Mouse (Mus musculus) large intestine, adult 2 months (tissue): Measurements from ENCODE around the gene Ubap1. TPM values are rescaled to one million over a fixed set of nuclear protein-coding genes. Genes with fewer than 3 reads are reported as not detected.
A peak's percentile ranks its signal among the peaks of the same experiment; 100 is the strongest.

Source experiments
- DNase-seq: peaks from one replicate; pipeline ENCODE4 v3.0.0-alpha.2; 2012; ENCODE audit warnings: low read depth, low spot score
- WGBS: fragments of 180-500 bp; shearing (Covaris S2); methylation state at CpG from one replicate; pipeline ENCODE4 v1.1.7; 2018; 5-methylcytosine and 5-hydroxymethylcytosine counted together
- polyA plus RNA-seq: library from polyadenylated mRNA; depleted of rRNA; stranded (reverse); fragments of >200 nt; gene quantifications from 2 replicates; pipeline ENCODE4 v1.2.3, GENCODE M21; 2012; rRNA removed

Ubap1 gene
- 28.7 and 35.9 TPM in 2 replicates for polyA plus RNA-seq

GRCm38 (mm10) chr4:41348584-41349198, at the start of gene Ubap1:
Gene Ubap1 (plus strand): TSS chr4:41348996.
- under 1% methylated on average over 31 of the region's 31 CpGs for WGBS
- DNase-seq, result peak; percentile 94

DNA sequence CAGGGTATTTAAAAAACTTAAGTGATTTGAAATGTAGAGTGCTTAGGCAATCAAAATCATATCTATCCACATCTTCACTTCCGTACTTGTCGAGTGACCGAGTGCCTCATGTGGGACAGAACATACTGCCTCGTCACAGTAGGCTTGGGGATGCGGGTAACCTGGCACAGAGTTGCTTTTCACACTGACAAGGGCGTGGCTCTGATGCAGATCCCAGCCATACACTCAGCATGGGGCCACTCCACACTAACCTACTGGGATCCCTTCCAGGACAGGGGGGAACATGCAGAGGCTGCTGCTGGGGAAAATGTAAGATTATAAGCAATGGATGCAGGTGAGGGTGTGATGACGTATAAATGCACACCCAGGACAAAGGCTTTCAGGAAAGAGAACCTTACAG, 45.1 kb upstream of the Ubap1 start:
- 85% methylated on average over 7 of the region's 7 CpGs for WGBS
- no peak for DNase-seq

GRCm38 (mm10) chr4:41304302-41304701, 44.5 kb upstream of the Ubap1 start:
- 40% methylated on average over 3 of the region's 3 CpGs for WGBS
- DNase-seq, result no peak

DNA sequence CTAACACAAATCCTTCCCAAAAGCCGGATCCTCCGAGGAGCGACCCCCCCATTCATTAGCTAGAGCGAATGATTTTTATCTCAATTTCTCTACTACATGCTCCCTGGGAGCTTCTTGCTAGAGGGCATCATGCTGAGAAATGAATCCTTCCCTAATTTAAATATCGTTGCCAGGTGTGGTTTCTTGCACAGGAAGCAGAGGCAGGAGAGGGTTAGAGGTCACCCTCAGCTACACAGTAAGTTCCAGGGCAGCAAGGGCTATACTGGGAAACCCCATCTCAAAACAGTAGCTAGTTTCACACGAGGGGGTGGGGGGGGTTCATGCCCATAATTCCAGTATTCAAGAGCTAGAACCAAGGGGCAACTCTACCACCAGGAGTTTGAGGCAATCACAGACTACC, 41.4 kb upstream of the Ubap1 start:
- DNase-seq, result no peak
- 80% methylated on average over 6 of the region's 6 CpGs for WGBS

DNA sequence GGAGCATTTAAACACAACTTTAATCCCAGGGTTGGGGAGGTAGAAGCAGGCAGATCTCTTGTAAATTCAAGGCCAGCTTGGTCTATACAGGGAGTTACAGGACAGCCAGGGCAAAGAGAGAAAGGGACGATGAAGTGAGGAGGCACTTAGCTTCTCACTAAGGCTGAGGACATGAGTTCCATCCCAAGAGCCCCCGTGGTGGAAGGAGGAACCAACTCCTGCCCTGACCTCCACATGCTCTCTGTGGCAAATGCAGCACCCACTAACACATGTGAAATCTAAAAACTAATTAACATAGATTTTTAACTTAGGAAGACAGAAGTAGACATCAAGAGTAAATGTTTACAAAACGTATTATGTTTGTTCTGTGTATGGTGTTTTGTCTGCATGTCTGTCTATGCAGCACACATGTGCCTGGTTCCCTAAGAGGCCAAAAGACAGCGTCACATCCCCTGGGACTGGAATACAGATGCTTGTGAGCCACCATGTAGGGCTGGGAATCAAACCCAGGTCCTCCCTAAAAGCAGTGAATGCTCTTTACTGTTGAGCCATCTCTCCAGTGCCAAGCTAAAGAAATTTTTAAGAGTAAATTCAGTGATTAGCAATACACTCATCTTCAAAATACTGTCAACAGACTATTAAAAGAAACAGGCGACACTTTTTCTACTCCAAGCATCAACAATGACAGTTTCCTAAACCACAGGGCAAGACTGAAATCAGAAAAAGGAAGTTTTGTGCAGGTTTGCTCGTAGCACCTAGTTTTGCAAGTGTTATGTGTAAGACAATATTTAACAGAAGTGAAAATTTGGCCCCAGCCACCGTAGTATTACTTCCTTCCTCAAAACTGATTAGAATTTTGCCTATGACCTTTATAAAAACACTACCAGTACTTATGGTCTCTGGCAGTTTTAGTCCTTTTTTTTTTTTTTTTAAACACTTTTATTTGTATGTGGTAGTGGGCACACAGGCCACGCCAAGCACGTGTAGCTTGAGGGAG, 37.9 kb upstream of the Ubap1 start:
- WGBS, result 81% methylated on average over 9 of the region's 9 CpGs

GRCm38 (mm10) chr4:41313722-41314121, 35.1 kb upstream of the Ubap1 start:
- DNase-seq, result no peak
- 10% methylated on average over 14 of the region's 14 CpGs for WGBS

More for the DNA sequence above, 37.9 kb upstream of the Ubap1 start:
- no peak for DNase-seq

DNA sequence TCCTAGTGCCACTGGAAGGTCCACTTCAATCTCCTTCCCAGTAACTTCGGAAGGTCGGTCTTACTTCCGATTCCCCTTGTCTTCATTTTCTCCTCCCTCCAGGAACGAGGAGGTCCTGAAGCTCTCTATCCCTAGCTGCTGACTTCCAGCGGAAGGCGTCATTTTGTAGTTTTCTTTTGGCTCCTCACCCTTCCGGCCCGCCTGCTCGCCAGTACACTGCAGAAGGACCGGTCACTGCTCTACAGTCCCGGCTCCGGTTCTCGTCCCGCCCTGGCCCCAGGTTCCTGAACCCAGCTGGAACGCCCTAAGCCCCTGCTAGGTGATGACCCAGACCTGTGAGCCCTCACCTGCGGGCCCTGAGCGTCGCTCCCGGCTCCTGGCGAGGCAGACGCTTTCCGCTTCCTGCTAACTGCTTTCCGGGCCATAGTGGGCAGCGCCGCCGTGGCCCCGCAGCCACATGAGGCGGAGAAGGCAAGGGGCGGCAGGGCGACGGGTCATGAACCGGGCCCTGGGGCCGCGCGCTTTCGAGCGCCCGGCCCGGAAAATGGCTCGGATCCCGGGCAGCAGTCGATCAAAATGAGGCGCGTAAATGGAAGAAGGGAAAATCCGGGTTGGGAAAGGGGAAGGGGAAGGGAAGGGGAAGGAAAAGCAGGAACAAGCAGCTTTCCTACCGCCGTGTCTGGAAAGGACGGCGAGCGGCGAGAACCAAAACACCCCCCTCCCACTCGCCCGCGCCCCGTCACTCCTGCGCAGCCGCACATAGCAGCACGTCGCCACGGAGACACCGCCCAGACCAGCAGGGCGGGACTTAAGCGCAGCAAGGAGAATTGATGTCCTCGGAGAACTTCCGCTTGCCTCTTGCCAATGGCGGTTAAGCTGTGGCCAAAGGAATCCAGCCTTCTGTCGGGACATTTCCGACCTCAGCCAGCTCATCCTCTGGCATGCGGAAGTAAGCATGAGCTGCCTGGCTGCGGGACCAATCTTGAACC, 34.4 kb upstream of the Ubap1 start, which contains the start of gene Dcaf12:
Dcaf12 (minus strand) TSS at position 749 of the 989 bp plus-strand sequence.
- peak; percentile 86 for DNase-seq
- under 1% methylated on average over 70 of the region's 70 CpGs for WGBS

- DNase-seq, result peak; percentile 16
- WGBS, result 22% methylated on average over 8 of the region's 8 CpGs
Measured at GRCm38 (mm10) chr4:41315173-41315572, 33.6 kb upstream of the Ubap1 start.

DNA sequence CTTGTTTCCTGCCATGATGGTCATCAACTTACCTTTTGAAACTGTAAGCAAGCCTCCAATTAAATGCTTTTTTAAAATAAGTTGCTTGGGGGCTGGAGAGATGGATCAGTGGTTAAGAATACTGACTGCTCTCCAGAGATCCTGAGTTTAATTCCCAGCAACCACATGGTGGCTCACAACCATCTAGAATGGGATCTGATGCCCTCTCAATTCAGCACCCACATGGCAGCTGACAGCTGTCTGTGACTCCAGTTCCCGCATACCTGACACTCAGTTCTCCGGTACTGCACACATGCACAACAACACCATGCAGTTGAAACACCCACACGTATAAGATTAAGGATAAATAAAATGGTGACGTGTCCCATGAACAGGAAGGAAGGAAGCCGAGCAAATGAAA, 30.5 kb upstream of the Ubap1 start:
- 40% methylated on average over 5 of the region's 5 CpGs for WGBS
- no peak for DNase-seq

GRCm38 (mm10) chr4:41320971-41321370, 27.8 kb upstream of the Ubap1 start:
- no peak for DNase-seq
- WGBS, result 39% methylated on average over 4 of the region's 4 CpGs

GRCm38 (mm10) chr4:41326876-41327275, 21.9 kb upstream of the Ubap1 start:
- DNase-seq, result no peak
- 89% methylated on average over 6 of the region's 6 CpGs for WGBS

- WGBS, result 56% methylated on average over 4 of the region's 4 CpGs
Measured at GRCm38 (mm10) chr4:41329481-41329880, 19.3 kb upstream of the Ubap1 start.

DNA sequence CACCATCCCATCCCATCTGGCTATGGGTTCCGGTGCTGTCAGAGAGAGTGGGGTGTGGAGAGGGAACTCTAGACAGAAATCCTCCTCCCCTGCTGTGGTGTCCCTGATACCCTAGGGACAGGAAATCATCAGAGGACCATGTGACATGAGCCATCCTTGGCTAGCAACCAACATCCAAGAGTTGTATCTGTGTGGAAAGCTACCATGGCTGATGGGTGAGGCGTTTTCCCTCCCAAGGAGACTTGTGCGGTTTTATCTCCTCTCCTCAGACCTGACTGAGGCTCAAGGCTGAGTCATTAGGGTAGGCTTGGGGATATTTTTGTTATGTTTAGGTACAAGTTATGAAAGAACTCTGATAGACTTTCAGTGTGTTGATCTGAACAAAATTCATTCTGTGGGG, 17.7 kb upstream of the Ubap1 start:
- DNase-seq, result no peak

More at GRCm38 (mm10) chr4:41329481-41329880, 19.3 kb upstream of the Ubap1 start:
- DNase-seq, result no peak

GRCm38 (mm10) chr4:41331698-41332421, 16.9 kb upstream of the Ubap1 start:
- peak; percentile 76 for DNase-seq
- 41% methylated on average over 9 of the region's 9 CpGs for WGBS

More for the DNA sequence above, 17.7 kb upstream of the Ubap1 start:
- WGBS, result 76% methylated on average over 3 of the region's 3 CpGs

GRCm38 (mm10) chr4:41336546-41336945, 12.2 kb upstream of the Ubap1 start:
- no peak for DNase-seq

DNA sequence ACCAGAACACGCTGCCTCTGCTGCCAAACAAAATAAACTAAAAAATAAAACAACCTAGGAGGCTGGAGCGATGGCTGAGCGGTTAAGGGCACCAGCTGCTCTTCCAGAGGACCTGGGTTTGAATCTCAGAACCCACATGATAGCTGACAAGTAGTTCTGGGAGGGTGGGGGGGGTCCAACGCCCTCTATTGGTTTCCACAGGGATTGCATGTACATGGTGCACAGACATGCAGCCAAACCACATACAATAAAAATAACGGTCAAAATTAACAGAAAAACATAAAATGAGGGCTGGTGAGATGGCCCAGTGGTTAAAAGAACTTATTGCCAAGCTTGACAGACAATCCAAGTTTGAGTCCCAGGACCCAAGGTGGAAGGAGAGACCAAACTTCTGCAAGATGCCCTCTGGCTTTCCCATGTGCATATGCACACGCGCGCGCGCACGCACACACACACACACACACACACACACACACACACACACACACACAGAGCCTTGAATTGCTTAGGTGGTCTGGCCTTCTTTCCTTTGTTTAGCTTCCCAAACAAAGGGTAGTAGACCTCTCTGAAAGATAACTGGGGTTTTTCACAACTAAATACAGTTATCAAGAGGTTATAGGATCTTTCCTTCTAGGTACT, 7.8 kb upstream of the Ubap1 start:
- no peak for DNase-seq
- 82% methylated on average over 11 of the region's 11 CpGs for WGBS

GRCm38 (mm10) chr4:41346011-41346410, 2.8 kb upstream of the Ubap1 start:
- no peak for DNase-seq
- 78% methylated on average over 2 of the region's 2 CpGs for WGBS

DNA sequence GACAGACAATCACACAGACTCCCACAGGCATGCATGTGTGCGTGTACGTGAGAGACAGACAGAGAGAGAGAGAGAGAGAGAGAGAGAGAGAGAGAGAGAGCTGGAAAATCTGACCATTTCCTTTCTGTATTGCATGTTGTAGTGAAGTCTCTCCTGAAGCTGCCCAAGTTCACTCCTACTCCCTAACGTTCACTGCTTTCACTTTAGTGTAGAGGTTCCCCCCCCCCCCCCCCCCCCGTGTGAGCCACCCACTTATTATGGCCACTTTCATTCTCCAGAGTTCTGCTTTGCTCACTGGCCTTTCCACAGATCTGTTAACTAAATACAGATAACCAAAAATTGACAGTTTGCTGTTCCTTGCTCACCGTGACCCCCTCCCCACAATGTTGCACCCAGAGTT, 957 bp upstream of the Ubap1 start:
- WGBS, result 13% methylated on average over 5 of the region's 5 CpGs
- no peak for DNase-seq
